Mouse (Mus musculus): Measurements from ENCODE around the gene Slamf7.
"Not testable (repeated sequence)": the region's sequence is repeated elsewhere in the genome, so short reads cannot be mapped to it uniquely, and the experiment has no call there.

The Slamf7 gene

DNA sequence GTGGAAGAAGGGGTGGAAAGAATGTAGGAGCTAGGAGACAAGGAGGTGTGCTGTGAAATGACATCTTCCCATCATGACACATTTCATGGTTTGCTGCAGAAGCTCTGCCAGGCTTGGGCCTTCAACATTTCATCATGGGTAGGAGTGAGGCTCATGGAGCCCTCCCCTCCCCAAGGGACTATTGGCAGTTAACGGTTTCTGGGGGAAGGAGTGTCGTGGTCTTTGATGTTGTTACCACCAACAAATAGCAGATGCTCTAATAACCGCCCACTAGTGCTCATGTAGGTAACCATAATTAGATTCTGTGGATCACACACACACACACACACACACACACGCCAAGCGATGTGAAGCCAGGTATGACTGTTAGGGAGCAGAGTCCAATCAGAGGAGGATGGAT, at the start of gene Slamf7:
TSS of gene Slamf7 (minus strand) at position 302 of the 400 bp plus-strand sequence.
- no peak for DNase-seq

DNA sequence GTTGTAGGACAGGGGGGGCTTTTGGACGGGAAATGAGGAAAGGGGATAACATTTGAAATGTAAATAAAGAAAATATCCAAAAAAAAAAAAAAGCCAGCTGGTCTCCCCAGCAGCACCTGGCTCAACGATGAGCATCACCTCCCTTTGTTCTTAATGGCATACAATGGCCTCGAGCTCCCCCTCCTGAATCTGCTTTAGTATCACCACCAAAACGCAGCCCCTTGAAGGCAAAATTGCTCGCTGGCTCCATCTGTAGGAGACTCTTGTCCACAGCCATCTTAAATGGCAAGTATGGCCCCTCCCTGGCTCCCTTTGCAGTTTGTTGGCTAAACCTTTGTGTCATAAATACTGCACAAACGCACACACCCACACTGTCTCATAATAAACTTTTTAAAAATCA, 46.1 kb upstream of the Slamf7 start:
- DNase-seq: no peak

DNA sequence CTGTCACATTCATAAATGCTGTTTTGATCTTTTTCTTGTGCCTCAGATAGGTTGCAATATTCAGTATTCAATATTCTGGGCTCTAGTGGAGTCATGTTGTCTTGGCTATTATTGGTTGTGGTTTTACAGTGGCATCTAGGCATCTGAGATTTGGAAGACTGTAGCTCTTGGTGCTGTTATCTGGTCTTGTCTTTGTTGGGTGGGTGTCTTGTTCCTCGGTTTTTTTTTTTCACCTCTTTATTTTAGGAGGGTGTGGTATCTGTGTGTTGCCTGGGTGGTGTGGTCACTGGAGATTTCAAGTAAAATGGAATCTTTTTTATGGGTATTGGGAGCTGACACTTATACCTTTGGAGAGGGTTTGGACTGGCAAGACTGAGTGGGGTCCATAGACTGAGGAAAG, 41.1 kb upstream of the Slamf7 start:
- DNase-seq: no peak

DNA sequence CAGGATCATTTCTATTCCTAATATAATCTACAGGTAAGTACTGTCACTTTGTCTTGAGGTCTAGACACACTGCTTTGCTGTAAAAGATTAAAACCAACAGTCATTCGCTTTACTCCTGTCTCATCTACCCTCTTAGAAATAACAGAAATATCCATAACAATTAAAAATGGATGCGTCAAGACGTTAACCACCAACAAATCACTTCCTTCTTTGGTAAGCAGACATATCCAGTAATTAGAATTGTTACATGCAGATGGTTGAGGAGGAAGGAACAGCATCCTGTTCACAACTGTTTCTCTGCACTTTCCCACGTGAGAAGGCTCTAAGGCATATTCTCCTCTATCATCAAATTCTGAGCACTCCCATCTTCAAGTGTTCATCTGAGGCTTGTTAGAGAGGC, 34.5 kb upstream of the Slamf7 start:
- DNase-seq: no peak

DNA sequence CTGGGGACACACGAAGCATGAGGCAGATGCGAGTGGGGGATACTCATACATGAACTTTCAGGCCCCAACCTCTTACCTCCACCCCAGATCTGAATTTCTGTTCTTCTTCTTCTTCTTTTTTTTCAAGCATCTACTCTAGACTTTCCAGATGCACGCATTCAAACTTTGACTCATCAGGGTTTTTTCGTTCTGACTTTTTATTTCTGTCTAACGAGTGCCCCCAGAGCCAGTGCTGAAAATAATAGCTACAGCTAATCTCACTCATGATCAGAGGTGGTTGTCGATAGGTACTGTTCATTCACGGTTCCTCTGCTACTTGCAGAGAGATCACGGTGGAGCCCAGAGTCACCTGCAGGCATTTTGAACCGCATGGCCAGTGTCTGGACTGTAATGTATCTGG, 32.1 kb upstream of the Slamf7 start:
- no peak for DNase-seq

DNA sequence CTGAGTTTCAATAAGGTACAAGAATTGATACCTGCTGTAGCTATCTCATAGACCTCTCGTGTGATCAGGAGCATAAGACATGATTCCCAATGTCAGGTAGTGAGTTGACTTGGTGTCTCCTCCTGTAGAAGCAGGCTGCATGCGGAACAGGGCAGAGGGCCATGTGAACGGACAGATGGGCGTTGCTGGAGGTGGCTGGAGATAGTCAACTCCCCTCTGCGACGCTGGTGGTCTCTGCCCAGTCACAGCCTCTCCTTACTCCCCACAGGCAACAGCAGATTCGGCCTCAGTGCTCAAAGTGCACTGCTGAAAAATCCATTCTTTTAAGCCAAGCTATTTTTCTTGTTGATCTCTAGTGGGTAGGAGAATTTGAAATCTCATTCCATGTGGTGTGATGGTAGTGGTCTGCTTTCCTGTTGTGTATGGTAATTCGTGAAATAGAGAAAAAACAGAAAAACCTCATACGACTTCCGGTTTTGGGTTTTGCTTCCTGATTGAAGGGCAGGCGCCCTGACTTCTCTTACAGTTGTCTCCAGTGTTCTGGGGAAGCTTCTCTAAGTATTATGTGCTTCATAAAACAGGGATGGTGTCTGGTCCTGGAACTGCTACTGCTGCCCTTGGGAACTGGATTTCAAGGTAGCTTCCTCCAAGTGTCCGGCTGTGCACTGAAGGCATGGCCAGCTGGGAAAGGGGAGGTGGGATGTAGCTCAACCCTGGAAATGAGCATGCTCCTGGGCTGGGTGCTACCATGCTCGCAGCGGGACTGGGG, 28.9 kb upstream of the Slamf7 start, which contains the start of gene Cd48:
TSS of gene Cd48 (plus strand) at position 479 of the 769 bp plus-strand sequence.
- DNase-seq: no peak

DNA sequence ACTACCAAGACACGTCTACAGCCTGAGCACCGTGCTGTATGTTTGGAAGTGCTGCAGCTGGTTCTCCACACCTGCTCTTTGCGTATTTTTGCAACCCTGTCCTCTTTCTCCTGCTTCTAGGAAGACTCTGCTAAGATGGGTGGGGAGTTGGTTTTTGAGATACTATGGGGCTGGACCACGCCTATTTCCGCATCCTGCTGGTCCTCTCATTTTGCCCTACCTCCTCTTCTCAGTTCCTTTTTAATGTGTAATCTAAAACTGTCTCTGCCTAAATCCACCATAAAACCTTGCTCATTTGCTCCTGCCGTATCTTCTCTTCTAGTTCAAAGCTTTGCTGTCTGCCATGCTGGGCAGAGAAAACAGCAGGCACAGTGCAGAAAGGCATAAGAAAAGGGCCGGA, 28.2 kb upstream of the Slamf7 start:
- no peak for DNase-seq

DNA sequence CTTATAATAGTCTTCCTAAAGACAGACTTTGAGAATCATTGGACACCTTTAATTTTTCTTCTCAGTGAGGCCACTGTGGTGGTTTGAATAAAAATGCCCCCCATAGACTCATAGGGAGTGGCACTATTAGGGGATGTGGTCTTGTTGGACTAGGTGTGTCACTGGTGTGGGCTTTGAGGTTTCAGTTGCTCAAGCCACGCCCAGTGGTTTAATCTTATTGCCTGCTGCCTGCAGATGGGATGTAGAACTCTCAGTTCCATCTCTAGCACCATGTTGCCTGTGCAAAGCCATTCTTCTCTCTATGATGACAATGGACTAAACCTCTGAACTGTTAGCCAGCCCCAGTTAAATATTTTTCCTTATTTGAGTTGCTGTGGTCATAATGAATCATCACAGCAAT, 24.9 kb upstream of the Slamf7 start:
- DNase-seq: no peak

DNA sequence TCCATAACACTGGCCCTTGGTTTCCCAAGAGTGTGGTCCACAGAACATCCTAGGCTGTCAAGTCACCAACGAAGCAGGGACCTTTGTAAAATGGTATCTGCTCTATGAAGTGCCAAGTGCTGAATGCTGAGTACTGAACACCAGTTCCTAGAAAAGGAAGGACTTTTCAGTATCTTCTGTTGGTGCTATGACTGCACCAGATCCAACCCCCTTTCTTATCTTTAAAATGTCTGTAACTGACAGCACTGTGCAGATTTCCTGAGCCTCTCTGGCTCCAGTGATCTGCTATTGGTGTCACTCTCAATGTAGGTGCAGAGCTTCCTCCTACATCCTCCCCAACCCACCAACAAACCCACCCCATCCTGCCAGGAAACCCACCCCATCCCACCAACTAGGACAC, 21.6 kb upstream of the Slamf7 start:
- no peak for DNase-seq

DNA sequence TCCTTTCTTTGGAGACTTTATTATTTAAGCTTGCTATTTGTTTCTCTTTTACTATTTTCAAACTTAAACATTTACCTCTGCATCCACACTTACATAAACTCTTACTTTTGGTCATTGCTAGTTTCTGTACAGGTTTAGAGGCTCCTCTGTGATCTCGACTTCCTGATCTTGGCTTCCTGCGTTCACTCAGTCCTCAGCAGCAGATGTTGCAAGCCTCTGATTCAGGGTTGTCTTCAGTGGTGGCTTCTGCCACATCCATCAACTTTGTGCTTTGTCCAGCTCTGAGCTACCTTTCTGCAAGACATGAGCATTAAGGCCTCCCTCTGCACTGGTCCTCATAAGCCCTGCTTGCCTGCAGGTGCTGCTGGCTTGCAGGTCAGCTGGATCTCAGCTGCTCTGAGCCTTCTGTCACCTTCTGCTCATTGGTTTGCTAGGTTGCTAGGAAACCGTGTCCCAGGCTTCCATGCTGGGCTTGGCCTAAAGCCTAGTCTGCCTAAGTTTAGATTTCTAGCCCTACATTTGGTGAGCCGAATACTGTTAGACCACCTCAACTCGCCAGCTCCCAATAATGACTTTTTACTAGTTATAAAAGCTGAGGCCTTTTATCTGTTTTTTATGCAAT, 20.1 kb upstream of the Slamf7 start:
- DNase-seq: peak; percentile 38

DNA sequence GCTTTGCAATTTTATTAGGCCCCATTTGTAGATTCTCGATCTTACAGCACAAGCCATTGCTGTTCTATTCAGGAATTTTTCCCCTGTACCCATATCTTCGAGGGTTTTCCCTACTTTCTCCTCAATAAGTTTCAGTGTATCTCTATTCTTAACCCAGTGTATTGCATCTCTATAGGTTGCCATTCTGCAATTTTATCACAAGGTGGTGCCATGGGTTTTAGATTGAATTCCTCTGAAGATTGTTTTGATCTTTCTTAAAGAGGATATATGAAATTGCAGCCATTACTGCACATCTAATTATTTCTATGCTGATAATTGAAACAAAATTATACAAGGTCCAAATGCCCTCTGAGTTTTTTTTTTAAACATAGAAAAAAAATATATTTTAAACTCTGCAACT, 19.6 kb upstream of the Slamf7 start:
- DNase-seq: not testable (repeated sequence)

DNA sequence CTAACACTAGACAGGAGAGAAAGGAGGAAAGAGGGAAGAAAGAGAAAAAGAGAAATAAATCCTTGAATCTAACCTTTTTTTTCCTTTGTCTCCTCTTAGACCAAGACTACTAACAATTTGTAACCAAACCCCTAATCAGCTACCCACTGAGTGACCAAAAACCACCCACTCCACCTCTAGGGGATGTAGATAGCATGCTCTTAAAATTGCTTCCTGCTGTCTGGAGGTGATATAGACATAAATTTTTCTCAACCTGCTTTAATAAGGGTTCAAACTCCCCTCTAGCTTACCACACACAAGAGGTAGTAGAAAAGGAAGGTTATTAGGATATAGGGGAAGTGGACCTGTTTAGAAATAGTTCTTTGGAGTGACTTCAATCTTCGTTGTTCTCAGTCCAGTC, 14.3 kb upstream of the Slamf7 start:
- DNase-seq: no peak

DNA sequence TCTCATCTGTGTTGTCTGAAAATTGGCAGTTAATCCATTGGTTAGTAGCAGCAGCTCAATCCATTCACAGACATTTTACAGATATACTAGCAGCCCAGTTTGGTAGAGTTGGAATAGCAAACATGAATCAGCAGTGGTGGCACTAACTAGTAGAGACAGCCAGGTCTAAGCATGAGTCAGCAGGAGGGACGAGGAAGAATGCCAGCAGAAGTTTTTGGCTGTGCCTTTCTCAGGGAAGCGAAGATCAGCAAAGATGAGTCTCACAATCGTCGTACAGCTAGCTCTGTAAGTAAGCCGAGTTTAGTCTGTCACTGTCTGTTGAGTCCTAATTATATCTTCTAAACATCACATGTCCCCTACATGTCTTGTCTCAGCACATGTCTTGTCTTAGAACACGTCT, 13.5 kb upstream of the Slamf7 start:
- no peak for DNase-seq

DNA sequence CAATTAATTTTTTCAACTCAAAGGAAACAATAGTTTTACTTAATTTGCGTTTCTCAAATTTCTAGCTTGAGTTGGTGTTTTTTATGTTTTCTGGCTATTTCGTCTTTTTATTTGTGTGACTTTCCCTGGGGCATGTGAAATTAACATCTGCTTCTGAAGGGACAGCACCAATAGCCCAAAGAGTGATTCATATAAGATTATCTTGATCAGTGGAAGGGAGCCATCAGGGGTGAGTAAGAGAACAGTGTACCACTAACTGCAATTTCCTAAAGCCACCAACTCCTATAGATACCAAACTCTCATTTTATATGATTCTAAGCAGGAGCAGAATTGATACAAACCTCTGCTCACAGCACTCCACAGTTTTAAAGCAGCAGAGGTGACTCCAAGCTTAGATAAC, 10.9 kb upstream of the Slamf7 start:
- no peak for DNase-seq

DNA sequence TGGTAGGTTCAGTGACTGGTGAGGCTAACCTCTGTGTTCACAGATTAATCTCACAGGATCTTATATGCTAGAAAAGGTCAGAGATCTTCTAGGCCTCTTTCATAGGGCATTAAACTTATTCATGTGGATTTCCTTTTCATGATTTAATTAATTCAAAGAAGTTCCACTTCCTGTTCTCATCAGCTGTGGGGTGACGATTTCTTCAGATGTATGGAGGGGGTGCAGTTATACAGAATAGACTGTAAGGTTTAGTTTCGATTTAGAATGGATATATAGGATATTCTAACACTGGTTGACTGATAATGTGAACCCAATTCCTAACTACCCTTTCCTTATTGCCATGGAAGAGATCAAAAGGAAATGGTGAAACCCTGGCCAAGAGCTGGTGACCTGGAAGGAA, 8.6 kb upstream of the Slamf7 start:
- no peak for DNase-seq

DNA sequence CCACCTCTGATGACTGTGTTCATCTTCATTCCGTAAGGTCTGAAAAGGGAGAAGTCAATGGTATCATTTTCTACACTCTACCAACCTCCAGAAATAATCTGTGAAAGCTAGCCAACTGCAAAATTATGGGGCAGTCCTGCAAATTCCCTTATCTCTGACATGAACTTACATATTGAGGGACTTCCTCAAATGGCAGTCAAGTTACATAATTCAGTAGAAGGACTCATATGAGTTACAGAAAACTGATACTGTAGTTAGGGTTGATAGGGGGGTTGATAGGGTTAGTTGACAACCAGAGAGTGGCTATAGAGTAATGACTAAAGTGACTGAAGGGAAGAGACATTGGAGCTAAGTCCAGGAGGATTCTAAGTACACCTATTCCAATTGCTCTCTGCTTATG, 7.6 kb upstream of the Slamf7 start:
- DNase-seq: no peak

DNA sequence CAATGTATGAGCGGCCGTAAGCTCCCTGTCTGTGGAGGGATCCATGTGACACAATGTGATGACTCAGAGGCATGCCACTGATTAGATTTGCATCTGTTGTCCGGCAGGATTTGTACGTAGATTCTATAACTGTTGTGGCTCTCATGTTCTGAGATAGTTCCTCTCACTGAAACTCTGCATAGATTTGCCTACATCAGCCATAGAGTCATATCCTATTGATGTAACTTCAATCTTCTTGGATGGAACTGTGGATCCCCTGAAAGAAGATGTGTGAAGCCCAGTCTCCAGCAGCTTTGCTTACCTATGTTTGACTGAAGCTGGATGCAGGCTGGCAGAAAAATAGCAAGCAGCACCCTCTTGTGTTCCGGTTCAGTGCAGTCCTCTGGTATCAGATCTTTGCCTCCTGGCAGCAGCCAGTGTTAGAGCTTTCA, 5.7 kb upstream of the Slamf7 start:
- DNase-seq: no peak

DNA sequence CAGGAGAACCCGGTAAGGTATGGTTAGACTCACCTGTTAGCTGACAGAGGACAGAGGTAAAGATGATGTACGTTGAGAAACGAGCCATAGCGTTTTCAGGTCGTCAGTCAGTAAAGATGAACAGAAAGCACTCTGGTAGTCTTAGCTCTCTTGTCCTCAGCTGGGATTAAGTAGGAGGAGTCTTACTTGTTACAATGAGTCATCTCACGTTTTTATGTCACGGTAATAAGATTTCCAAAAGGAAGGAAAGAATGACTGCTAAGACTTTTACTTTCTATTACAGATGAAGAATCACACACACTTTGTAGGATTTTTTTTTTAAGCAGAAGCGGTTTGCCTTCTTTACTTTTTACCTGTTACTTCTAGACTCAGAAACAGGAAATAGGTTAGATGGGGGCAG, 4.0 kb downstream of the Slamf7 start:
- no peak for DNase-seq

DNA sequence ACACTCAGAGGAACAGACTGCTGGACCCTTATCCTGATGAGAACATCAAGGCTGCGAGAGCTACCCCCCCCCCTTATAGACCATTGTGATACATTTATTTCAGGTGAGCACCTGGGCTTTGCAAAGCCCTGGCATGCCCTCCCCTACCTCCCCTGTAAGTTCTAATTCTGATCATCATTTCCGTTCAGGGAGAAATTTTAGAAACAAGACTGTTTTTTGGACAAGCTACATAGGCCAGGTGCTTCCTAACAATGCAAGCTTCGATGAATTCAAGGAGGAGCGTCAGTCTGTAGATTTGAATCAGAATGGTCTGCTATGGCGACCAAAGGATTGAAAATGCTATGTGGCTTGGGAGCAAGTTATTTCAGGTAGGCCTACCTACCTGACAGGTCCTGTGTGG, 5.1 kb downstream of the Slamf7 start:
- no peak for DNase-seq

DNA sequence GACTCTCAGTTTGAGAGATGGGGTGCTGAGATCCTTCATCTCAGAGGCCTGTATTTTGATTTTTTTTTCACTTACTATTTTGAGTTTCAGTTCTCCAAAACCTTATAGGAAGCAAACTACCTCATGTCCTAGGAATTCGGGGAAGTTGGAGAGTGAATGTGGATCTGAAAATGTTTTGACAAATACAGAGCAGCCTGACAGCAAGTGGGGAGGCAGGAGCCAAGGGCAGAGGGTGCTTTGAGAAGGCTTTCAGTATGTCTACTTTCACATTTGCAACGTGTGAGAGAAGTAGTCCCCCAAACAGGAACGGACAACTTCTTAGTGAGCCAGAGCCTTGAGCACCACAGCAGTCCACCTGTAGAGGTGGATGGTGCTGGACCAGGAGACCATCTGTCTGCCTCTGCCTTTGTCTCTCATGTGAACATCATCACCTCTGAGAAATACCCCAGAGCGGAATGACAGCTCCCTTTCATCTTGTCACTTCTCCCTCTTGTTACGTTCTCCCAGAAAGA, 6.3 kb downstream of the Slamf7 start:
- no peak for DNase-seq

DNA sequence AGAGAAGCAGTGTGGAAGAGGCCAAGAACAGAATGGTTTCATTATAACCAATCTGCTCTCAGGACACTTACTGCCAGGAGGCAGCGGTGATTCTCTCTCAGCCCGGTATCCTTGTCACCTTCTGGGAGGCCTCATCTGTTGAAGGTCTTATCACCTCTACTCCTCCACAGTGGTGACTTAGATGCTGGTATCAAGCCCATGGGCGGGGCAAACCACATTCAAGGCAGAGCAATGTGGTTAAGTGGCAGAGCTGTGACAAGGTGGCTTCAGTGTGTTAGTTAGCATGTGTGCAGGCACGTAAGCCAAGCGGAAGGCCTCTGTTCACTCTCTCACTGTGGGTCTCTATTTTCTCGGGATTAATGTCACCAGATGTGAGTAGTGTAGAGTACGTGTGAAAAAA, 9.2 kb downstream of the Slamf7 start:
- DNase-seq: no peak

DNA sequence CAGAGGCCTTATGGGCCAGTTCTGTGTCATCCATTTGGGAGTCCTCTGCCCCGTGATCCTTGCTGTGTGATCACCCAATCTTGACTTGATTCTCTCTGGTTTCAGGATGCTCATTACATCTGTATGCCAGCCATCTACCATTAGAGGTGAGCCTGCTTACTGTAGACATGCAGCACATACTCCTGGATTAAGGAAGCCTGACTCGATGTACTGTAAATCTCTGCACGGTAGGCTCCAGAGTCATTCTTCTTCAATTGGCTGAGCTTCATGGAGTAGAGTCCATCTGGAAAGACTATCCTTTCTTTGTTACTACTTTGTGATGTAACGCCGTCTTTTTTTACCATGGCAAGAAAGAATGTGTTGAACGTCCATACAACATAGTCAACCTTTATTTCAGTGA, 12.0 kb downstream of the Slamf7 start:
- no peak for DNase-seq

DNA sequence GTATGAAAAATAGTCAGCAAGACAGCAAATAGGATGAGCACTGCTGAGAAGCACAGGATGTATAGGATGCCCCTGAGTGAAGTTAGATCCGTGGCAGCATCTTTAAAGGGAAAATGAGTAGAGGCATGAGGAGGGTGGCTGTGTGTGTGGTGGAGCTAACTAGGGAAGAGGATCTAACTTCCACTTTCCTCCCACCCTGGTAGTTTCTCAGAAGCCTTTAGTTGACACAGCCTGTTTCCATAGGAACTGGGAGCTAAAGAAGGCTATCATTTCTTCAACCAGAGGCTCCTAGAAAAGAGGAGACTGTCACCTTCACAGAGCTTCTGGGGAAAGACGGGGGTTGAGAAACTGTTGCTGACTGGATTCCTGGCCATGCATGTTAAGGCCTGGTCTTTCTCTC, 14.1 kb downstream of the Slamf7 start:
- no peak for DNase-seq

DNA sequence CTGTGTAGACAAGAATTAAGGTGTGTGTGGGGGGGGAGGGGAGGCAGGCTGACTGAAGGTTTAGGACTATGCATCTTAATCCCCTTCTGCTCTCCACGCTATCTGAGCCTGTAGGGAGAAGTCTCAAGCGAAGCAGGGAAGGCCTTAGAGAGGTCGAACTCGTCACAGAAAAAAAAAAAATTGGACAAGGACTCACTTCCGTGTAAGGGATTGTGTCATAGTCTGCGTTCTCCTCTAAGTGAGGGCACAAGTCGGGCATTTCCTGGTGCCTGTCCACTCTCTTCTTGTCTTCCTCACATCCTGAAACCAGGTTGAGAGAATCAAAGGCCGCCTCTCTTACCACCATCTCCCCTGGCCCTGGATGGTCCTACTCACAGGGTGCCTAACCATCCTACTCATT, 15.7 kb downstream of the Slamf7 start:
- DNase-seq: no peak

DNA sequence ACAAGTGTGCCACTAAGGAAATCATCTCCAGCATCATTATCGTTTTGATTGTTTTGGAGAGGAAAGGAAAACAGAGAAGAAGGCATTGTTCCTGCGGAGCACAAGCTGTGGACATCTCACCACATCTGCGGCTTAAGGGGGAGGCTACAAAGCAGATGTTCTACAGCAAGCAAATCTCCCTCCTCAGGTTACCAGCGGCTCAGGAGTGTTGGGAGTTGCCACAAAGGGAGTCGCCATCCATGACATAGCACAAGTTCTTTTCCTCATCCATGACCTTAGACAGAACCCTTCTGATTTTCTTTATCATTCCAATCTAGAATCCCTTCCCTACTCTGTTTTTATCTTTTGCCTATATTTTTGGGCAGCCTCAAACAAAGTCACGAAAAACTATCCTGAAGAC, 17.1 kb downstream of the Slamf7 start:
- no peak for DNase-seq
